Mouse (Mus musculus) spleen, postnatal 14 days (tissue): ENCODE measurements at regions not wholly inside any gene's neighbourhood (a gene's known extent, or its start where the extent isn't known, plus 50 kb on each side); places are given as distances from the start of the nearest gene placed in this dataset.

ENCODE experiments used
- DNase-seq, 2 experiments: peaks; one replicate each; pipeline ENCODE4 v3.0.0; 2021 to 2022; ENCODE audit warnings: low spot score in 2 of 2

DNA sequence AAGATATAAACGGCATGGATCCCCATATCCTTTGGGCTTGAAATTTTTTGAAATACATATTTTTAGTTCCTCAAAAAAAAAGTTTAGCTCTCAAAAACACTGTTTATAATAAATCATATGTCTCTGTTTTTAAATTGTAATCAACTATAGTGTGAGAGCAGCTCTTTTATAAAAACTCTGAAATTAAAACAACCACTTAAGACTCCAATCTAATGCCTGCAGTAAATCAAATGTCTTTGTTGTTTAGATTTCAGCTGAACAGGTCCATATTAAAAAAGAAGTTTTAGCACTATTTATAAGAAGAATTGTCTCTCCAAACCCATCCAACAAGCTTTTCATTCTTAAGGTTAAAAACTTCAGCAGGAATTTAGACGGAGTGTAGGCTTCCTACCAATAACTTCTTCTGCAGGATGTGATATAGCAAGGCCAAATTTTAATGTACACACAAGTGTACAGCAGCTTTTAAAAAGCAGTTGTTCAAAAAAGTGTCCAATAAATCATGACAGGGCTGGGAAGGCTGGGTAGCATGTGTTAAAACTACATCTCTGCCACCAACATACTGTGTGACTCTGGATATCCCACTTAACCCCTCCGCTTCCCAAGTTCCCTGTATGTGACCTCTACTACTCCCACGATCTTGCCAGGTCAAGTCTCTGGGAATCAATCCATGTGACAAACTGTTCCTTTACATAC lies 160.6 kb upstream of the Paip1 start:
- no peak for DNase-seq

DNA sequence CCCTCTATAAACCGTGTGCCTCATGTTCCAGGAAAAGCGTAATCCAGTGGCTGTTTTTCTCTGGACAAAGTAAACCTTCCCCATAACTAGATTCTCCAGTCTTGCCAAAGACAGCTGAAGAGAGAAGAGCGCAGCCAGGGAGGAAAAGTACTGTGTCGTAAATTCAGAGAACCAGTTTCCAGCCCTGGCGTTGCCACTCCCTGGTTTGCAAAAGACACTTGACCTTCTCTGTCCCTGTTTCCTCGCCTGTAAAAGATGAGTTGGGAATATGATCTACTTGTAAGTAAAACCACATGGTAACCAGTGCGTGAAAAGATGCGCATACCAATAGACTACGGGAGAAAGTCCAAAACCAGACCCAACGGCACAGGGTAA lies 160.1 kb upstream of the Paip1 start:
- no peak for DNase-seq

DNA sequence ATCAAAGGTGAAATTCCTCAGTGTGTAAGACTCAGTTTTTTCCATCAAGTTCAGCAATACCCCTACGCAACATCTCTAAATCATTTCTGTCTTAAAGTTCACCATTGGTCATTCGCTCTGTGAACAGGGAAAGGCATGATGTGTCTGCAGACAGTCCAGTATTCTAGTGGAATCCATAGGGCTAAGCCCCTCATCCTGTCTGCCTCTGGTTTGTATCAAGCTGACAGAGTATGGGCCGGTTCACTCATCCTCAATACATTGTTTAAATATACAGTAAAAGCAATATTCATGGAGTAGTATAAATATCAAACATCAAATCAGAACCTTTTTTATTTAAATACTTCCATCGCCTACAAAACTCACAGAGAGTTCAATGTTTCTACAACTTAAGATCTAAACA lies 152.9 kb upstream of the Paip1 start:
- DNase-seq, result no peak

DNA sequence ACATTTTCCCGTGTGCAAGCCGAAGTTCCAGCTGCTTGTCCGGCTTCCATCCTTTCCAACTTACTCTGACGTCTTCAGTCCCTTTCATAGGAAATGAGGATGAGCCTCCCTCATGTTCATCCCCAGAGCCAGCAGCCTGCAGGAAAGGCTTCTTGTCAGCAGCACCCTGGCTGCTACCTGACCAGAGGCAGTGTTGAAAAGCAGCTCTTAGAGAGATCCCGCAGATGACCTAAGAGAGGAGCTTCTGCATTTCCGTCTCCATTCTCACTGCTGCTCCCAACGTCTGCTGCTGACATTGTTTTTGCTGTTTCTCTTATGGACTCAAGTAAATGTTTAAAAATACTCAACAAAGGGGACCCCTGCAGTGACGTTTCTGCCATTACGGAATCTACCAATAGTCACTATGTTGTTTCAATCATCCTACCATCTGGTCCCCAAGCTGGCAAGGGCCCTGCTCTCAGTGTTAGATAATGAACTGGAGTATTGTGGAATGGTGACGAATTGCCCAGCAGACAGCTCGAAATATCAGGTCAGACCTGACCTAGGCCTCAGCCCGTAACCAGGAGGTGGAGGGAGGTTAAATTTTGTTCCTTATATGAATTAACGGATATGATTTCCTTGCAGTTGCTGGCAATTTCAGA lies 151.0 kb upstream of the Paip1 start:
- DNase-seq, result no peak

DNA sequence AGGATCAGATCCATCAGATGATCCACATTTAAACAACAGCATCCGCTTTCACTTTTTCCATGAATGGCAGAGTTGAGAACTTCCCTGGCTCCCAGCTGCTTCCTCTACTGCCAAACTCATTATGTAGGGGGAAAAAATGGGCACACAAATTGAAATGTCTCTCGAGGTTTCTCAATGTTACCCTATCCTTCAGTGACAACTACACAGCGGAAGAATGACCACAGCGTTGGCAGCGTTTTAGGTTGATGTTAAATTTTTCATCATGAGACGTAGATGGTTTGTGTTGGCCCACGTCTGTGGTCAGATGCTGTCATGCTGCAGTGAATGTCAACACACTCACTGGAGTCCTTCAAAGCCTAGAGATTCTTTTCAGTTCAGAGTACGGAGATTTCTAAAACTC lies 149.0 kb upstream of the Paip1 start:
- no peak for DNase-seq

DNA sequence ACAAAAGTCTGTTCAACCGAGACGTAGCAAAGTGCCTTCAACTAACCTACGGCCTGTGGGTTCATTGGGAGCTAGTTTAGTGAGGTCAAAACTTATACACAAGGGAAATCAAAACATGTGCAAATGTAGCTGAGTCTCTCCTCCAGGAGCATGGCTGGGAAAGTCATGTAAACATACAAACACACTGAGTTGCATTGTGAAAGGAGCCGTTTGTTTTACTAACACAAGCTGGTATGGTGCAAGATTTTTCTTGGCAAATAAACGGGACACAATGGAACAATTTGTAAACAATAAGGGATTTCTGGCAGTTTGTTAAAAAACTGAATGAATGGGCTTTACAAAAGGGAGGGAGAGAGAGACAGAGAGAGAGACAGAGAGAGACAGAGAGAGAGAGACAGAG lies 147.8 kb upstream of the Paip1 start:
- no peak for DNase-seq

DNA sequence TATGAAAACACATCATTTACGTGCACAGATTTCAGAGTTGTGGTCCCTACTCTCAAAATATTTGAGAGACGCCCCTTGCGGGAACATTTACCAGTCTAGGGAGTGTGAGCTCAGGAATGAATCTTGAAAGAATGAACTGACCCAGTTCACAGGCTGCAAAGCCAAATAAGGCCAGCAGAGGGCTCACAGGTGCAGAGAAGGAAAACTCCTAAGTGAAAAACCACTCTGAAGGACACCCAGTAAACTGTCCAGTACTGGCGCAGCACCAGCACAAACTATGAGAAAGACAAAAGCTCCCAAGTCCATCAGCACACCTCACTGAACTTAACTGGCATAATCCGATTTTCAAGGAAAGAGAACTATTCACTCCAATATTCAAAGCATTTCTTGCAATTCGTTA lies 145.0 kb upstream of the Paip1 start:
- peak in 1 of 2 experiments; percentile 32 for DNase-seq

DNA sequence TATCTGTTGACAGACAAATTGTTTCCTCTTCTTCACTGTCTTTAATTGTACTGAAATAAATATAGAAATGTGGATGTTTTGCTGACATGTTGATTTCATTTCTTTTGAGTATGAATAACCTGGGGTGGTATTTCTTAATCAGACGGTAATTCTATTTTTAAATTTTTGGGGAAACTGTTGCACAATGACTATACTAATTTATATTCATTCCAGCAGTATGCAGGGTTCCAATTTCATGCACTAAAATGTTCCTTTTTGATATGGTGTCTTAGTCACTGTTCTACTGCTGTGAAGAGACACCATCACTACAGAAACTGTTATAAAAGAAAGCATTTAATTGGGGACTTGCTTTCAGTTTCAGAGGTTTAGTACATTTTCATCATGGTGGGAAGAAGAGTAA lies 119.2 kb upstream of the Paip1 start:
- no peak for DNase-seq

DNA sequence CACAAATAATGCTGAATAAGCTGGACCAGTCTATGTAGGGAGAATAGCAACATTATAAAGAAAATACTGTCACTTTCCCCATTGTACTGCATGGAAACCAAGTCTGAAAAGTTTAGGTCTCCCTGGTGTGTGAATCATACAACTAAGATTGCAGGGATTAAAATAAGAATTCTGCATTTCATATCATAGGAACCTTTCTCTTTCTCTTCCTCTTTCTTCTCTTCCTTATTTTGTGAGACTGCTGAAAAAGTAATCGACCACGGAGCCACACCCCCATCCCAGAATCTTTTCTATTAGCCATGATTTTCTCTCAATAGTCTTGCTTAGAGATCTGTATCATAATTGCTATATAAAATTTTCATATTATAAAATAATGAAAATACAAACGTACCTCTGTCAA lies 118.4 kb upstream of the Paip1 start:
- DNase-seq, result no peak

DNA sequence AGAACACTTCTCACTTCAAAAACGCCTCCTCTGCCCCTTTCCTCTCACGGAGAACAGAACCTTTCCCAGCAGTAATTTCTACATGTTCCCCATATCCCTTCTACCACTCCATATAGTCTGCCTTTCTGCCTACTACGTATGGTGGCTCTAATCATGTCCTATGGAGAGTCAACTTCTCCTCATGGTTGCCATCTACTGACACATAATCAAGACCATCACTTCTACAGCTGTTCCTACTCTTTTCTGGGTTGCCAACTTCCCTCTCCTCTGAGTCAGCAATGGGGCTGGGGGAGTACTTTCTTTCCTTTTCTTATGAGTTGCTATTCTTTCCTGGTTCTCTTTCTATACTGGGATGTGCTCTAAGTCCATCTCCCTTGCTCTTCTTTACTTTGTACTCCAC lies 114.0 kb upstream of the Paip1 start:
- no peak for DNase-seq

DNA sequence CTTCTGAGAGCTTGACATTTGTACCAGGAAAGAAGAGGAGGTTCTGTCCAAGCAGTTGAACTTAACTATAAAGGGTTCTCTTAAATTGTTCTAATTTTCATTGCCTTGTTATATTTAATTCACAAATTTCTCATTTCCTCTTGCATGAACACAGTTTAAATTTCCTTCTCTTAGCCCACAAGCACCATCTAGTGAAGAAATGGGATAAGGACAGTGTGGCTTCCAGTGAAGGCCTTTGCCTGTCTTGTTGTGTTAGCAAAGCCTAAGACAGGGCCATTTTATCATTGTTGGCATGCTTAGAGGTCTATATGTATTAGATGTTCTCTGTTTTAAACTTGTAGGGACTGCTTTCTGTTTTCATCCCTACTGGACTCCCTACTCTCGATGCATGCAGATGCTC lies 110.0 kb upstream of the Paip1 start:
- no peak for DNase-seq

DNA sequence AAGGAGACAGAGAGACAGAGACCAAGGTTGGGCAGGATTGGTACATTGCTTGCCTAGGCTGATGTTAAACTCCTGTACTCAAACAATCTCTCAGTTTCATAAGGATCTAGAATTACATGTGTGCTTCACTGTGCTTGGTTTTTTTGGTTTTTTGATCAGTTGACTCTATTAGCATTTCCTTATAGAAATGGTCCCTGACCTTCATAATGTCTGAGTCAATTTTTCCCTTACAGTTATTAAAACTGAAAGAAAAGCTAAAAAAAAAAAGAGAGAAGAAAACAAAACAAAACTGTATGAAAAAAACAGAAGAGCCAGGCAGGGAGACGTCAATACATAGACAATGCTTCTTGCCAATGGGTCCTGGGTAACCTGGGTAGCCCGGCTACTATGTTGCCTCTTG lies 102.9 kb upstream of the Paip1 start:
- no peak for DNase-seq

DNA sequence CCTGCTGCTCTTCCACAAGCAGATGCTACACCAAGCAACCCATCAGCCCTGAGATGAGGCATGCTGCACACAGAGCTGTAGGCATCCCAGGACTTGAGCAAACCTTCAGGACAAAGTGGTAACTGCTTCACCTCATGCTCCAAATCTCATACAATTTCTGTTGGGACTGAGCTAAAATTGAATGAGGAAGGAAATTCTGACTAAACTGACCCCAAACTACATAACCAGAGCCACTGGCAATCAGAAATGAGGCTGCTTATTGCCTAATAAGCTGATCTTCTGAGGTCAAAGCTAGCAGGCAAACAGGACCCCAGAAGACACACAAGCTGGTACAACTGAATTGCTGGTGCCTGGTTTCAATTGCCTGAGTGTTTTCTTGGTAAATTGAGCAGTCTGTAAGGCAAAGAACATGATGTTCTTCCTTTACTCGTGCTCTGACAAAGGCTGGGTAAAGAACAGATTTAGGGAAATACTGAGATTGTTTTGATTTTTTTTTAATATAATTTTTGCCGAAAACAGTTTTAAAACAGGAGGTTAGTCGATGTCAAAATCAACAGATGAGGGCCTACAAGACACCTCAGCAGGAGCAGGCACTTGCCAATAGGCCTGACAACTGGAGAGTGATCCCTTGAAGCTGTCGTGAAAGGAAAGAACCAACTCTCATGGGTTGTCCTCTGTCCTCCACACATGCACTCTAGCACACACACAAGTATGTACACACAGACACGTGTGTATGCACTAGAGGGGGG lies 101.3 kb upstream of the Paip1 start:
- DNase-seq, result no peak

DNA sequence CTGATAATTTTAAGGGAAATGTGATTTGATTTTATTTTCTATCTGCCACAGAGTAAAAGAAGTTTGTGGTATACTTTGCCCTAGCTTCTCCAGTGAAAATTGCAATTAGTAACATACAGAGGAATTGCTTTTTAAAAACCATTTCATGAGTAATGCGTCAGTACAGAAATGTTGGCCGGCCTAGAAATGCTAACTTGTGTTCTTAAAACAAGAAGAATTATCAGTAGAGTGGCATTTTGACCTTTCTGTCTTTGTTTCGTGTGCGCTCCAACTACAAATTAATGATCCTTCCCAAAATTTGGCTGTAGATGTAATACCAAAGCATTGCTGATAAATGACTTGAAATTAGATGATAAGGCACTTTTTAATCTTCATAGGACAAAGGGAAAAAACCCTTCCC lies 99.7 kb upstream of the Paip1 start:
- no peak for DNase-seq

DNA sequence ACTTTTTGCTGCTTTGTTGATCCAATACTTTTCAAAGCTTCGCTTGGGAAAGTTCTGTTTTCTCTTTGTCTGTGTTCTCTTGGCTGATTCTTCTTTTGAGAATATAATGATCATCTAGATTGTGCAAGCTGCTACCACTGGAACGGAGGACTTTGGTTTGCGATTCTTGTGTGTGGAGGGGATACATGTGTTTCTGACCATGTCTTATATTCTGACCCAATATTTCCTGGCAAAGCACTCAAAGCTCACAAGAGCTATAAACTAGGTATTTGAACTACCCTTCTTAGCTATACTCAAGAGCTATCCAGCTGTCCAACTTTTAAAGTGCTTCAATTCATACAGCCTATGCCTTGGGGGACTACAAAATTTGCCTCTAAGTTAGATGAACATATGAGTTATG lies 96.6 kb upstream of the Paip1 start:
- DNase-seq, result no peak

DNA sequence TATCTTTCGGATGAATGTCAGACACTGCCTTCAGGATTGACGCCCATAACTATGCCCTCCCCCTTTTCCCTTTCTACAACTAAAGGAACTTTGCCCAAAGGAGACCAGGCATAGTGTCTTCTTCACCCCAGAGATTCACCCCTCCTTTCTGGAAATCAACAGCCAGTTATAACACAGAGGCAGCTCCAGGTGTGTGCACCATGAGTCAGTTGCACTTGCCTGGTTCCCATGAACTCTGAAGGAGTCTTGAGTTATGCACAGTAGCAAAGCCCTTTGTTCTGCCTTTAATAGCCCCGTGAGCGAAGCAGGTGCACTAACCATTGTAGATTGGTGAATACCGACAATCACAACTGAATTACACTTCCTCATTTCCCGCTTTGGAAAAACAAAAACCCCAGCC lies 94.5 kb upstream of the Paip1 start:
- no peak for DNase-seq

DNA sequence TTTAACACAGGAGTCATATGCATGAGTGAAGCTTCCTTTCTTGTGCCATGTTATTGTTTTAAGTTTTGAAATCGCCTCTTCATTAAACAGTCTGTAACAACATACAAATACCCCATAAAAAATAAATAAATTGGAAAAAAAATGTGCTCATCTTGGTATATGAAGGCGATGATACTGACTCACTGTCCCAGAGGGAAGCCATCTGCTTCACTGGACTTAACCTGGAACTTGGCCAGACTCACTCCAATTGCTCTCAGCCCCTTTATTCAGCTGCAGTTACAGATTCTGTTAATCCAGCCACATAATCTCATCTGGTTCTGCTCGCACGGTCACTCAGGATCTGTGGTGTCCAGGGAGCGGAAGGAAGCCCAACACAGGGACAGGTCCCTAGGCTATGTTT lies 90.5 kb upstream of the Paip1 start:
- no peak for DNase-seq

DNA sequence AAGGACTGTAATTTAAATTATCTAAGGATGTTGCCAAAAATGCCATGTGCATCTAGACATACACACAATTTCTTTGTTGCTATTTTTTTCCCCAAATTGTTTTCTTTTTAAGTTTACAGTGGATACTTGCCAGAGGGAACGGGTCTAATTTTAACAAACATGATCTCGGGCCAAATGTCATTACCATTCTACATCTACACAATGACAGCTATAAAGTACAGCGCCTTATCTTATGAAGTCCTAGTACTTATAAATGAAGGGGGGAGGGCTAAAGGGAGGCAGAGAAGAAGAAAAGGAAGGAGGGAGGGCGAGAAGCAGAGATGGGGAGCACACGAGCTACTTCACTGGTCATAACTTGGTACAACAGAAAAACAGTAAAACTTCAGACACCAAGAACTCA lies 89.4 kb upstream of the Paip1 start:
- no peak for DNase-seq

DNA sequence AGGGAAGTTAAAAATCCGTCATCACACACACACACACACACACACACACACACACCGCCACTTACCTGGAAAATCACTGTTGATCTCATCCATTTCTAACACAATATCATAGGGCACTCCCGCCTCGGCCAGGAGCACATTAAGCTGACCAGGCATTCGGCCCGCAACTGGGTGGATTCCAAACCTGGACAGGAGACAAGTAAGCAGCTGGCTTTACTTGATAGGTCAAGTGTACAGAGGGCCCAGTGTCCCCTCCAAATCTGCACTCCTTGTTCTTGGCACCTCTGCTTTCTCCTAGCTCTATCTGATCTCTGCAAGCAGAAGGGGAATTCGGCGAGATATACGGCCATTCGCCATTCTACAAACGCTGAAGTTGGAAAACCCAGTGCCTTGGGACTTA lies 88.6 kb upstream of the Paip1 start:
- no peak for DNase-seq

DNA sequence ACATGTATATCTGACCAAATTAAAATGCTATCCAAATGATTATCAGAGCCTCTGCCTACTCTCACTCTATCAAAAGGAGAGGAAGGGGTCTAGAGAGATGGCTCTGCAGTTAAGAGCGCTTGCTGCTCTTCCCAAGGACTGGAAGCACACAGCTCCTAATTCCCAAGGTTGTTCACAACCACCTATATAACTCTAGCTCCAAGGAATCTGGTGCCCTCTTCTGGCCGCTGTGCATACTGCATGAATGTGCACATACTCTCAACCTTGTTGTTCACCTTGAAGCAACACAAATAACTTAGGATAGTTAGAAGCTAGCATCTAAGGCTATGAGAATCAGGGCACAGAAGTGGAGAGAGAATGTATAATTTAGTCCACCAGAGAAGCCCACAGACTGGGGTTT lies 86.6 kb upstream of the Paip1 start:
- peak in 1 of 2 experiments; percentile 30 for DNase-seq

DNA sequence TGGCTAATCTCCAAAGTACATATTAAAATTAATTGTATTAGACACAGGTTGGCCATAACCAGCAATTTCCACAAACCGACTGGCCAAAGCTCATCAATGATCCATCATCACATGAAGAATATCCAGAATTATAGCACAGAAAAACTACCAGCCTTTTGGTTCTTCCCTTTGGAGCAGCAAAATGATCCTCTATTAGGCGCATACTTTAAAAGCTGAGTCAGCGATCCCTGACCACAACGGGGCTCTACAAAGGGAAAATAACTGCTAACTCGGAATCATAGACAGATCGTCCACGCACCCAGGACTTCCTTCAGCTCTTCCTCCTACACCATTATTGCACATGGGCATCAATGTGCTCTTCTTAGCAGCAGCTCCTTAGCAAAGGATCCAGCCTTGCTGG lies 85.6 kb upstream of the Paip1 start:
- no peak for DNase-seq

DNA sequence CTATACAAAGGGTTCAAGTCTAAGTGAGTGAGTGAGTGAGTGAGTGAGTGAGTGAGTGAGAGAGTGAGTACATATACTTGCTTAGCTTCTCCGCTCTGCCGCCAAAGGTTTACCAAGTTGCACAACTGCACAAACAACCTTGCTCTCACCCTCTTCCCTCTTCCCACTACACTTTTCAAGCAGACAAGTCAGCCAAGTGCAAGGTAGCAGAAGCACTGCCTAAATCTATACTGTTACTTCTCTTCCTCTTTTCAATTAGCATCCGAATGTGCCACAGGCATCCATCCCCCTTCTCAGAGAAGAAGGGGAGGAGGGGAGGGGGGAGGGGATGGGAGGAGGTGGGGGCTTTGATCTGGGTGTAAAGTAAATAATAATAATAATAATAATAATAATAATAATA lies 80.4 kb upstream of the Paip1 start:
- no peak for DNase-seq

DNA sequence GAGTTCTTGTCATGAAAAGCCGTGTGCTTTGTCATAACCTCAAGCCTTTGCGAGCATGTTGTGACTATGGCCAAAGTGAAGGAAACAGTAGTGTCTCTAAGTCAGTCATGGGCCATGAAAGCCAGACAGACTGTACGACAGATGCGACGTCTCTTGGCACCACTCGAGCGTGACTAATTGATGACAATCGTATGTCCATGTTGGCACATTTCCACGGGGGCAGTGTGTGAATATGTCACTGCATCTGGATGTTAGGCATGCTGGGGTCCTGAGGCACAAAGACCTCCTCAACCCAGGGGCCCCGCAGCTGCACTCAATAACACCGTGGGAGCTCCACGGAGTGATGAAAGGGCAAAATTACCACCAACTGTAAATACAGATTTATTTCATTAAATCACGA lies 77.1 kb upstream of the Paip1 start:
- DNase-seq, result no peak
